Mouse (Mus musculus) limb, embryonic 12.5 days (tissue): ENCODE measurements around the gene Clic6. TPM values are rescaled to one million over a fixed set of nuclear protein-coding genes. Genes with fewer than 3 reads are reported as not detected.

Experiments used
- ATAC-seq: fragments of 200-750 bp; cut with Nextera tagmentation; 2 replicates; pipeline ENCODE4 v1.8.0; 2017; ENCODE audit warnings: low read depth, moderate TSS enrichment; ENCODE audit not compliant: insufficient number of reproducible peaks, insufficient read depth, low FRiP score, low TSS enrichment
- H3K27ac ChIP-seq: fragments of 300-500 bp; sonication (generic); 2 replicates; pipeline ENCODE4 v1.5.1; 2016; ENCODE audit warnings: mild to moderate bottlenecking, moderate library complexity
- H3K27me3 ChIP-seq: fragments of 300-500 bp; sonication (generic); 2 replicates; pipeline ENCODE4 v1.6.1; 2016; ENCODE audit warnings: mild to moderate bottlenecking, moderate library complexity
- H3K36me3 ChIP-seq: fragments of 300-500 bp; sonication (generic); 2 replicates; pipeline ENCODE4 v1.6.1; 2016; ENCODE audit warnings: mild to moderate bottlenecking, moderate library complexity
- H3K4me1 ChIP-seq: fragments of 300-500 bp; sonication (generic); replicated peaks from 2 replicates; pipeline ENCODE4 v1.6.1; 2016
- H3K4me2 ChIP-seq: fragments of 300-500 bp; sonication (generic); 2 replicates; pipeline ENCODE4 v1.6.1; 2016; ENCODE audit warnings: mild to moderate bottlenecking, moderate library complexity
- H3K4me3 ChIP-seq: fragments of 300-500 bp; sonication (generic); replicated peaks from 2 replicates; pipeline ENCODE4 v1.5.1; 2016; ENCODE audit warnings: mild to moderate bottlenecking
- H3K9ac ChIP-seq: fragments of 300-500 bp; sonication (generic); replicated peaks from 2 replicates; pipeline ENCODE4 v1.6.1; 2016; ENCODE audit warnings: mild to moderate bottlenecking, moderate library complexity
- H3K9me3 ChIP-seq: fragments of 300-500 bp; sonication (generic); 2 replicates; pipeline ENCODE4 v1.6.1; 2016; ENCODE audit warnings: mild to moderate bottlenecking, moderate library complexity
- WGBS: fragments of 180-500 bp; shearing (Covaris S2); methylation state at CpG from one replicate; pipeline ENCODE4 v1.1.7; 2016; 5-methylcytosine and 5-hydroxymethylcytosine counted together
- polyA plus RNA-seq: library from polyadenylated mRNA; unstranded; fragments of >200 nt; fragmentation: Nextera tagmentation; extraction: Ambion mirVana; gene quantifications from 2 replicates; pipeline ENCODE4 v1.2.1, GENCODE M21; 2016

Gene Clic6
- polyA plus RNA-seq, 1 experiment from 2014 or later: 1.2 TPM

DNA sequence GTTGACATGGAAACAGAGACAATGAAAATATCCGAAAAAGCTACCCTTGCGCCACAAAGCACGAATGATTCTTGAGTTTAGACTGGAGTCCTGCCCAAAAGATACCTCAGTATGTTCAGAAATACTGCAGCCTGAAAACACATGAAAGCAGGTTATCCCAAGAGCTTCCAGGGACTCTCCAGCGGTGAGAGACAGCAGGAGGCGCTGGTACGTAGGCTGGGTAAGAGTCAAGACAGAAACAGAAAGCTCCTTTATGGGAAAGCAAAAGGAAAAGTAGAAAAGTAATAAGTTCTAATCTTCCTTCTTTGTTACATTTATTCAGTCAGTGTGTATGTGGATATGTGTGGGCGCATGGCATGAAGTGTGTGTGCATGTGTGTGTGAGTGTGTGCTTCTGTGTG is 31.5 kb upstream of the Clic6 start:
- Histone ChIP-seq H3K36me3 (peaks cover 16% of the 10 kb centered on the region), H3K9me3 (no peaks in the 10 kb centered on the region), H3K9ac (no peak overlapping the region), H3K4me2 (no peak overlapping the region), H3K4me1 (no peaks in the 10 kb centered on the region; the same call in 1 of the 2 replicates), H3K27me3 (no peaks in the 10 kb centered on the region), H3K27ac (no peak overlapping the region), H3K4me3 (no peak overlapping the region)
- WGBS: 91% methylated on average over 7 of the region's 7 CpGs
- no peak for ATAC-seq

DNA sequence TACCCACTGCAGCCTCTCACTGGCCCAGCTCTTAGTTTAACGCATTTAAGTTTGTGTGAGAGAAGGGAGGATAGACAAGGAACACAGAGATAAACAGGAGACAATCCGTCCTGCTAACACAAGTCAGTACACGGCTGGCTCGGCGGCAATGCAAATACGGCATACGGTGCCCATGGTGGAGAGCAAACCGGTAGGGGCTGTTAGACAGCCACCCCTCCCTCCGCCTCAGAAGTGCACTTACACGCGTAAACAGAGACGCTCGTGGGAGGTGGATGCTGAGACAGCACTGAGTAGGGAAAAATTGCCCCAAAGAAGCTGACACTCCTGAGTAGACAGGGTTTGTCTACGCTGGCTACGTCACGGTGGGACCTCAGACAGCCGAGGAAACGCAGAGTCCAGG is 31.0 kb upstream of the Clic6 start:
- Histone ChIP-seq H3K4me3 (no peak overlapping the region), H3K9me3 (no peaks in the 10 kb centered on the region), H3K36me3 (peaks cover 11% of the 10 kb centered on the region), H3K4me2 (no peak overlapping the region), H3K27me3 (no peaks in the 10 kb centered on the region), H3K4me1 (no peaks in the 10 kb centered on the region; the same call in 1 of the 2 replicates), H3K27ac (no peak overlapping the region), H3K9ac (no peak overlapping the region)
- 90% methylated on average over 18 of the region's 18 CpGs for WGBS
- no peak for ATAC-seq

DNA sequence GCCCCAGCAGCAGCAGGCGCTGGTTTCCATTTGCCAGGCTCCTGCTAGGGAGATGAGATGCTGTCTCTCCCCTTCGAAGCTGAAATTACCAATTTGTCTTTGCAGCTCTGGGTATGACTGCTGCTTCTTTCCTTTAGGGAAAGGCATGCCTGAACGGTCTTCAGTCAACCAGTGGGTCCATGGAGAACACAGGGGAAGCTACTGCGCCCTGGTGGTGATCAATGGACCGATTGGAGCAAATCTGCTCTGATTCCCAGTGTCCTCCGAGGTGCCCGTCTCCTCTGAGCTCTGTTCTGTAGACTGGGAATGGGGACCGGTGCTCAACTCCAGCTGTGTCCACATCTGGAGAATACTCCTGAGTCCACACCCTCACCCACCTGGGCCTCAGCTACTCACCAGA is 30.0 kb upstream of the Clic6 start:
- no peak for ATAC-seq
- WGBS: 75% methylated on average over 8 of the region's 8 CpGs
- H3K4me2 ChIP-seq: no peak overlapping the region

GRCm38 (mm10) chr16:92455969-92456368 is 29.6 kb upstream of the Clic6 start:
- no peak overlapping the region for H3K27ac ChIP-seq
- no peak overlapping the region for H3K4me2 ChIP-seq
- no peak overlapping the region for H3K4me3 ChIP-seq
- H3K9ac ChIP-seq: no peak overlapping the region
- no peak for ATAC-seq
- peaks cover 12% of the 10 kb centered on the region for H3K4me1 ChIP-seq
- no peaks in the 10 kb centered on the region for H3K27me3 ChIP-seq
- H3K36me3 ChIP-seq: no peaks in the 10 kb centered on the region; the same call in 1 of the 2 replicates
- H3K9me3 ChIP-seq: no peaks in the 10 kb centered on the region
- 85% methylated on average over 5 of the region's 5 CpGs for WGBS

More for the DNA sequence above, 30.0 kb upstream of the Clic6 start:
- Histone ChIP-seq H3K27me3 (no peaks in the 10 kb centered on the region), H3K27ac (no peak overlapping the region), H3K9me3 (no peaks in the 10 kb centered on the region), H3K4me3 (no peak overlapping the region), H3K9ac (no peak overlapping the region), H3K36me3 (peaks cover 5% of the 10 kb centered on the region), H3K4me1 (peaks cover 7% of the 10 kb centered on the region)

- Histone ChIP-seq H3K27ac (no peak overlapping the region), H3K4me2 (no peak overlapping the region), H3K4me1 (peaks cover 23% of the 10 kb centered on the region), H3K9ac (no peak overlapping the region), H3K9me3 (no peaks in the 10 kb centered on the region), H3K4me3 (no peak overlapping the region), H3K27me3 (no peaks in the 10 kb centered on the region), H3K36me3 (no peaks in the 10 kb centered on the region)
- ATAC-seq: no peak
- WGBS: 36% methylated on average over 7 of the region's 7 CpGs
These were observed 27.9 kb upstream of the Clic6 start for GRCm38 (mm10) chr16:92457594-92457993.

- ATAC-seq: no peak
- H3K4me3 ChIP-seq: no peak overlapping the region
- WGBS: 61% methylated on average over 6 of the region's 6 CpGs
These were observed 24.1 kb upstream of the Clic6 start for GRCm38 (mm10) chr16:92461412-92461811.

GRCm38 (mm10) chr16:92464390-92464972 is 21.1 kb upstream of the Clic6 start:
- Histone ChIP-seq H3K4me3 (peak overlapping the region; percentile 83; the same call in 1 of the 2 replicates), H3K27me3 (0 out of 2 replicates have a peak, but pooled peaks cover 3% of the 10 kb centered on the region), H3K36me3 (no peaks in the 10 kb centered on the region), H3K4me2 (peak overlapping the region; percentile 81), H3K4me1 (peaks cover 33% of the 10 kb centered on the region), H3K9me3 (no peaks in the 10 kb centered on the region), H3K9ac (no peak overlapping the region), H3K27ac (no peak overlapping the region)
- WGBS: 74% methylated on average over 14 of the region's 14 CpGs
- no peak for ATAC-seq

More at GRCm38 (mm10) chr16:92461412-92461811, 24.1 kb upstream of the Clic6 start:
- H3K27me3 ChIP-seq: 0 out of 2 replicates have a peak, but pooled peaks cover 3% of the 10 kb centered on the region
- H3K9ac ChIP-seq: no peak overlapping the region
- H3K36me3 ChIP-seq: no peaks in the 10 kb centered on the region
- H3K4me1 ChIP-seq: peaks cover 33% of the 10 kb centered on the region
- no peak overlapping the region for H3K27ac ChIP-seq
- no peaks in the 10 kb centered on the region for H3K9me3 ChIP-seq
- no peak overlapping the region for H3K4me2 ChIP-seq

DNA sequence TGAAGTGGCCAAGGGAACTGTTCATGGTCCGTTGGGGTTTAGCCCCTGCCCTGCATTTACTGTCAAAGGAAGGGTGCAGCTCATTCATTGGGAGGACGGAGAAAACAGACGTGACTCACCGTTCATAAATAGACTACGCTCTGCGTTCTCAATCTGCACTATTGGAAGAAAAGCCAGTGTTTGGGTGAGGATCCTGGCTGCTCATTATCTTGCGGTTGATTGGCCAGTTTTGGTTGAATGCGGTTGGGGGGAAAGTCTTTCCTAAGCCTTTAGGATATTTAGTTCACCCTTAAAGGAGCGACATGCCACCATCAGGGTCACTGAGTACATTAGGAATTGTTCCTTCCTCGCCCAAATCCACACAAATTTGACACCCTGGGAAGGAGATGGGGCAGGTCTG is 20.3 kb upstream of the Clic6 start:
- ATAC-seq: no peak
- 20% methylated on average over 10 of the region's 10 CpGs for WGBS
- H3K27ac ChIP-seq: no peak overlapping the region

GRCm38 (mm10) chr16:92465642-92466526 is 19.7 kb upstream of the Clic6 start:
- Histone ChIP-seq H3K4me2 (peak overlapping the region; percentile 81), H3K36me3 (no peaks in the 10 kb centered on the region), H3K9ac (peak overlapping the region; percentile 81), H3K9me3 (no peaks in the 10 kb centered on the region), H3K4me1 (peaks cover 22% of the 10 kb centered on the region), H3K4me3 (peak overlapping the region; percentile 83), H3K27ac (no peak overlapping the region), H3K27me3 (0 out of 2 replicates have a peak, but pooled peaks cover 3% of the 10 kb centered on the region)
- peak; percentile 96 for ATAC-seq
- WGBS: under 1% methylated on average over 93 of the region's 94 CpGs

More for the DNA sequence above, 20.3 kb upstream of the Clic6 start:
- Histone ChIP-seq H3K4me1 (peaks cover 29% of the 10 kb centered on the region), H3K4me2 (peak overlapping the region; percentile 81), H3K36me3 (no peaks in the 10 kb centered on the region), H3K9me3 (no peaks in the 10 kb centered on the region), H3K4me3 (peak overlapping the region; percentile 83), H3K27me3 (0 out of 2 replicates have a peak, but pooled peaks cover 3% of the 10 kb centered on the region), H3K9ac (peak overlapping the region; percentile 81)

DNA sequence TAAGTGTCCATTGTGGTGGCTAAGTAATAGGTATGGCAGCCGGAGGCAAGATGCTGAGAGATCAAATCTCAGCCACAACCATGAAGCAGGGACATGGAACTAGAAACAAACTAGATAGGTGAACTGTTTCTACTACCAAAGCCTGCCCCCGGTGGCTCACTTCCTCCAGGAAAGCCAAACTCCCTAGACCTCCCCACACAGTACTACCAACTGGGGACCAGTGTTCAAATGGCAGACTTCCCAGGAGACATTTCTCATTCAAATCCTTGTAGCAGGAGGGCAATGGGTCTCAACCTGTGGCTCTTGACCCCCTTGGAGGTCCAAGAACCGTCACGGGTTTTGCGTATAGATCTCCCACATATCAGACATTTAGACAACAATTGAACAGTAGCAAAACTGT is 18.5 kb upstream of the Clic6 start:
- Histone ChIP-seq H3K27ac (no peak overlapping the region), H3K9me3 (no peaks in the 10 kb centered on the region), H3K27me3 (0 out of 2 replicates have a peak, but pooled peaks cover 3% of the 10 kb centered on the region), H3K4me1 (peaks cover 11% of the 10 kb centered on the region), H3K9ac (no peak overlapping the region), H3K36me3 (no peaks in the 10 kb centered on the region), H3K4me3 (no peak overlapping the region), H3K4me2 (no peak overlapping the region)
- no peak for ATAC-seq
- 79% methylated on average over 5 of the region's 5 CpGs for WGBS

GRCm38 (mm10) chr16:92468459-92468858 is 17.1 kb upstream of the Clic6 start:
- no peak for ATAC-seq
- Histone ChIP-seq H3K4me1 (peaks cover 11% of the 10 kb centered on the region), H3K27ac (no peak overlapping the region), H3K36me3 (no peaks in the 10 kb centered on the region), H3K4me2 (no peak overlapping the region), H3K4me3 (no peak overlapping the region), H3K9ac (no peak overlapping the region), H3K27me3 (0 out of 2 replicates have a peak, but pooled peaks cover 3% of the 10 kb centered on the region), H3K9me3 (no peaks in the 10 kb centered on the region)
- WGBS: 75% methylated on average over 14 of the region's 14 CpGs
